Mouse (Mus musculus) retina, adult 2 months (tissue): ENCODE results near the gene Map3k9.

Experiments
- DNase-seq: peaks from one replicate; pipeline ENCODE4 v3.0.0-alpha.2; 2012; ENCODE audit warnings: low read depth, low spot score

Gene Map3k9

GRCm38 (mm10) chr12:81787262-81787661 is 6.3 kb upstream of the Map3k9 start:
- DNase-seq: no peak

- no peak for DNase-seq
These were observed 2.3 kb upstream of the Map3k9 start for GRCm38 (mm10) chr12:81783301-81783700.

GRCm38 (mm10) chr12:81782606-81783005 is 1.6 kb upstream of the Map3k9 start:
- no peak for DNase-seq

DNA sequence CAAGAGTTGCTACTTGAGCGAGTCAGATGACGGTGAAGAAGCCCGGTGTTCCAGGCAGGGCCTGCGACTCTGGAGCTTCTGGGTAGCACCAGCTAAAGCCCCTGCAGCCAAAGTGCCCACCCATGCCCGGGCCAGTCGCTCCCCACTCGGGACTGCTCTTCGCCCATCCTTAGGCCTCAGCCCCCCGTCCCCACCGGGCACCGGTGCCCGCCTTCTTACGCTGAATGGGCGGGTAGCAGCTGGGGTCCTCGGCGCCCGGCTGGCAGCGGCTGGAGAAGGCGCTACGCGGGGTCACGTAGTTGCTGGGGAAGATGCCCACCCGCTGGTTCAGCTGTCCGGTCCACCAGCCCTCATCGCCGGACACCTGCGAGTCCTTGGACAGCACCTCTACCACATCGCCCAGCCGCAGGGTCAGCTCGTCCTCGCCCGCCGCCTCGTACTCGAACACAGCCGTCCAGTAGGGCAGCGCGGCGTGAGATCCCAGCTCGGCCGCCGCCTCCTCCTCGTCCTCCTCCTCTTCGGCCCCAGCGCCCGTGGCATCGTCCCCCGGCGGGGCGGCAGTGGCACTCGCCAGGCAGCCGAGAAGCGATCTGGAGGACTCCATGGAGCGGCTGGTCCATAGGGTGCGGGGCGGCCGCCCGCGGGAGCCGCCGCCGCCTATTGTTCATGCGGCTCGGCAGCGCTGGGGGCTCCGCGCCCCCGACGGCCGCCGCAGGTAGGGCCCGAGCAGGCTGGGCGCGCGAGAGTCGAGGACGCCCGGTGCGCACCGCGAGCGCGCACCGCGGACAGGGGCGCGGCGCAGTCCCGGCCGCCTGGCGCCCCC is 493 bp downstream of the Map3k9 start:
- DNase-seq: no peak

- DNase-seq: no peak
These were observed 1.1 kb downstream of the Map3k9 start for GRCm38 (mm10) chr12:81779831-81780230.

DNA sequence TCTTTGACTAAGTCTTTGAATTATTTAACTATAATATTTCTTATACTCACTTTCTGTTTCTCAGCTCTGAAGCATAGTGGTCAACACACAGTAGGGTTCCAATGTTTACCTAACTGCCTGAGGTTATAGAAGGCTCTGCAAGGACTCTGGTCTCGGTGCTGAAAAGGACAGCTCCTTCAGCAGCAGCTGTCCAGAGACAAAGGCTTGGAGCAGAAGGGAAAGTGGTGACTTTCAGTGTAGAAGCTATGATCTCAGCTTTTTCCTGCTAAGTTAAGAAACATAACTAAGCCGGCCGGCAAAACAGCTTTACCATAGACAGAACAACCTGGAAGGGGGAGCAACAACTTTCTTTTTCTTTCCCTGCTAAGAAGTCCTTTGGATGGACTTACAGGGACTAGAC is 4.8 kb downstream of the Map3k9 start:
- DNase-seq: no peak

DNA sequence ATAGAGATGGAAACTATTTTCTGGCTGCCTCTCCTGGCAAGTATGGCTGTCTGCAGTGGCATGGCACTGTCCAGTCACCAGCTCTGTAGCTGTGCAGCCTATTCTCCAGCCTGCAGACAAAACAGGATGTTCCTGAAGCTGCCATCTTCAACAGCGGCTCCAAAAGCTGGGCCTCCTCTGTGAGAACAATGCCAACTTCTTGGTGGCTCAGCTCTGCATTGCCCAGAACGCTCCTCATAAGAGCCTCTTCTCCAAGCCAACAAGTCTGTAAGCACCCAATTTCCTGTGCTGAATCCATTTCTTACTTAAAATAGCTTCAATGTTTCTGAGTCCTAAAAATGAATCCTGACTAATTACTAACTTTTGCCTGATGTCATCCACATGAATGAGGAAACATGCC is 5.3 kb downstream of the Map3k9 start:
- no peak for DNase-seq

DNA sequence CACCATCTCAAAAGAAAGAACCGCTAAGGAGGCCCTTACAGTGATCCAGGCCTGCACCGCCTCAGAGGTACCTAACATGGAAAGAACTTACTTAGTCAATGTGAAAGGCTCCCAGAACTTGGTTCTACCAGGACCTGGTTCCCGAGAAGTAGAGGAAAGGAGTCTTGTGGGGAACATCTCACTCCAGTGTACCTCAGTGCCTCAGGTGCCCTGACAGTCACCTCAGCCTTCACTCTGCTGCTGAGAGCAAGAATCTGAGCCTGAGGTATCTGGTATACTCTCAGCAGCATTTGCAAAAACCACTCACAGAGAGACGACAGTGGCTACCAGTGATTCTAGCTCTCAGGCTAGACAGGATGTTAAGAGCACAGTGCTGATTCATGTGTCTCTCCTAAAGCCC is 6.8 kb downstream of the Map3k9 start:
- DNase-seq: no peak

DNA sequence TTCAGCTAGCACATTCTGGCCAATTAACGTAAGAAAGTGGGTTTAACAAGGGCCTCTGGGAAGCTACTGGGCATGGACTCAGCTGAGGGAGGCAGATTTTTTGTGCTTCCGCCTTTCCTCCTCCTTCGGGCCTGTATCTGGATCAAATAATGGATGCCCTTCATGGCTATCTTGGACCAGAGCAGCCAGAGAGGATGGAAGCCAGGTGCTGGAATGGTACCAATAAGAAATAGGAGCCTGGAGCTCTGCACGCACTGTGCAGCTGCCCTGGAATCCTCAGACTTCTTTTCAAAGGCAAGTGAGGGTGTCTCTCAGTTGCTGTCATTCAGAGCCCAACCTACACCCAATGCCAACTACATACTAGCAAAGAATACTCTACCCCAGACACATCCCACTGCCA is 11.5 kb downstream of the Map3k9 start:
- DNase-seq: no peak

GRCm38 (mm10) chr12:81765386-81765785 is 15.6 kb downstream of the Map3k9 start:
- no peak for DNase-seq

DNA sequence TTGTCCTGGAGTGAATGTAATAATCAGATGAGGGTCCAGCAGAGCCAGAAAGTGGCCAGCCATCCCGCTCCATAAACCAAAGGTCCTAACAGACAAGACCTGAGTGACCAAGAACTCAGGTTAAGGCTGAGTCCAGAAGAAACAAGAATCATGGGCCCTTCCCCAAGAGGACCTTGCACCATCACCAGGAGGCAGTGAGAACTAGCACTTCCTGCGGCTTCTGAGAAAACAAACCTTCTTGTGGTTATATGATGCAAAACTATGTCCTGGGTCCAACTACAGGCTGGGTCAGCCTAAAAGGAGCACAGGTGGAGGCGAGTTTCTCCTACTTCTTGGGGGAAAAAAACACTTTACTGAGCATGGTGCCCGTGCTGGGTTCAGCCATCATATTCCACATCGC is 16.6 kb downstream of the Map3k9 start:
- no peak for DNase-seq

GRCm38 (mm10) chr12:81754651-81755050 is 26.3 kb downstream of the Map3k9 start:
- no peak for DNase-seq

DNA sequence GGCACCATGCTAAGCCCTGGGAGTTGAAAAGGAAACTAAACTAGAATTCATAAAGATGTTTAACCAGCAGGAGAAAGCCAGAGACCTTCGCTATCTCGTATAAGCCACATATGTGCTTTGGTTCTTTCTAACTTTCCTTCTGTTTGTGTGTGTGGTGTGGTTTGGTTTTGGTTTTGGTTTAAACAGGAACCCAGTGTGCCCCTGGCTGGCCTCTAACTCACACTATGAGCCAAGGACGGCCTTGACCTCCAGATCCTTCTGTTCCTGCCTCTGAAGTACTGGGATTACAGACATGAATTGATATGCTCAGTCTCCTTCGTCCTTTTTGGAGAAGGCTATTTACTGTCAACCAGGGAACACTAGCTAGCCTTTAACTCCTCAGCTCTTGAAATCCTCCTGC is 29.9 kb downstream of the Map3k9 start:
- no peak for DNase-seq

DNA sequence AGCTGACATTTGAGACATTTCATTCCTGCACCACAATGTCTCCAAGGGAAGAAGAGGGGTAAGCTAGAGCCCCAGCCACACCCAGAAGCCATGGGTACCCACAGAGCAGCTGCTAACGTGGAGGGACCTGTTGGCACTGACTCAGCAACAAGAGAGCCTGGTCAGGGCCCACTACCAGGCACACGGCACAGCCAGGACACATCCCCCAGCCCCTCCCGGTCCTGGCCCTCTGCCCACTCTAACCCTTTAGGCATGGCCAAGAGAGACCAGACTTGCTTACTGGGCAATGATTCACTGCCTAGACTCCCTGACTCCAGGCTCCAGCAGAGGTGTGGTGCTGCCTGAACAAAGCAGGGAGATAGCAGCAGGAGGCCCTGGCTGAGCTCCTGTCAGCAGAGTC is 32.1 kb downstream of the Map3k9 start:
- DNase-seq: no peak

DNA sequence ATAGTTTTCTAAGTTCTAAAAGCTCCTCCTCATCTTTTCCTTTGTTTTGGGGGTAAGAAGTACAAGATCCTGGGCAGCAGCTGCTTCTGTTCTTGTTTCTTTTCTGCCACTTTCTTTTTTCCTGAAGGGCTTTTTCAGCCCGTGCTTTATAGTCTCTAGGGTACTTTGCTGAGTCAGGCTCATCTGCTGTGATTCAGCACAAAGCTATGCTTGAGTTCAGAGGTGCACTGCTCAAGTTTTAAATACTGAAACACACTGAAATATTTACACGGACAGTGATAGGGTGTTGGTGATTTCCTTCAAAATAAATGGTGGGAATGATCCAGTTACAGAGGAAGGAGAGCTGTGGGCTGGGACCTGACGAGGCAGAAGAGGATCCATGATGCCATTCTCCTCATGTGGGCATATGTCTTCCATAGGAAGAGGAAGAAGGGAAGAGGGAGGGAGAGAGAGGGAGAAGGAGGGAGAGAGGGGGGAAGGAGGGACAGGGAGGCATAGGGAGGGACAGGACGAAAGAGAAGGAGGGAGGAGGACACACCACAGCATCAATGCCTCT is 32.9 kb downstream of the Map3k9 start:
- DNase-seq: no peak

GRCm38 (mm10) chr12:81746400-81747024 is 34.5 kb downstream of the Map3k9 start:
- no peak for DNase-seq

DNA sequence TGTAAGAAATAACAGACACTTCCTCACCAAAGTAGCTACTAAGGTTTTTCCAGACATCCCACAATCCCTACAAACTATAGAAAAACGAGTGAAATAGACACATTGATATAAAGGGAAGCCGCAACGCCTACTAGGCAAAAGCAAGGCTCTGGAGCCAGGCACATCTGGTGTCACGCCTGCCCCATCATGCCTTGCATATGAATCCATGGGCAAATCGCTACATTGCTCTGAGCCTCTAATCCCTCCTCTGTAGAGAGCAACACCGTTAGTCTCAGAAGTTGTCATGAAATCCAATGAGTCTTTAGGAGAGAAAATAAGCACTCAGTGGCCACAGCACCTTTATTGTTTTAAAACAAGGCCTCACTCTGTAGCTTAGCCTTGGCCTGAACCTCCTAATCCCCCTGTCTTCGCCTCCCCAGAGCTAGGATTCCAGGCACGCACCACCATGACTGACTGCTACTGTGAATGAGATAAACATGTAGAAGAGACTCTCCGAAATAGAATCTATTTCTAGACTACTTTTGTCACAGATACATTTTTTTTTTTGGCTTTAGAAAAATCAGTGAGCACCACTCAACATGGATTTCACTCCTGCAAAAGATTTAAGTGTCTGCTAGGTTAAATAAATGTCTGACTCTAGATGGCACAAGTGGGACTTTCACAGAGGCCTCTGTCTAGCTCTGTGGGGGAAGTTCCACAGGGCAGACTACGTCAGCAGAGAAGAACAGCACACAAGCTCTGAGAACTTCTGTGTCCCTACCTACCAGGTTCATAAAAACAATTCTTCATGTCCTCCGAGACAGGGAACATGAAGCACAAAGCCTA is 45.5 kb downstream of the Map3k9 start:
- DNase-seq: no peak

DNA sequence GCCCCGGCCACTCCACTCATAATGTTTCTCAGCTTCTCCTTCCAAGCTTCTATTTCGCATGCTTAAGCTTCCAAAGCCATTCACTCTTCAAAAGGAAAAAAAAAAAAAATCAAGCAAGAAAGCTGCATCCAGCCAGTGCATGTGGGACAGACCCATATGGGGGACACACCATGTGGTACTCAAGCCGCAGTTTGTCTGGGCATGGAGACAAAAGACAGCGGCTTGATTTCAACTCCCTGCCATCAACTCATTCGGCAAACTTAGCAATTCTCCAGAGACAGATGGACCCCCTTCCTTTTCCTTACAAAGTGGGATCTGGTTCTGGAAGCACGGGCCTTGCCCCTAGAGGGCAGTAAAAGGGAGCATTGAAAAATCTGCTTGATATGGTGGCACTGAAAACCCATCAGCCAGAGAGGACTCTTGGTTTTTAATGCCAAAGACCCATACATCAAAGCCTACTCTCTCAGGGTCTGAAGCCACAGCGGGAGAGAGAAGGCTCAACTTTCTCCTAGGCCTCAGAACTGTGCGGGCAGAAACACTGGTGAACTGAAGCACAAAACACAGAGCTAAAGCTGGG is 54.6 kb downstream of the Map3k9 start:
- no peak for DNase-seq

DNA sequence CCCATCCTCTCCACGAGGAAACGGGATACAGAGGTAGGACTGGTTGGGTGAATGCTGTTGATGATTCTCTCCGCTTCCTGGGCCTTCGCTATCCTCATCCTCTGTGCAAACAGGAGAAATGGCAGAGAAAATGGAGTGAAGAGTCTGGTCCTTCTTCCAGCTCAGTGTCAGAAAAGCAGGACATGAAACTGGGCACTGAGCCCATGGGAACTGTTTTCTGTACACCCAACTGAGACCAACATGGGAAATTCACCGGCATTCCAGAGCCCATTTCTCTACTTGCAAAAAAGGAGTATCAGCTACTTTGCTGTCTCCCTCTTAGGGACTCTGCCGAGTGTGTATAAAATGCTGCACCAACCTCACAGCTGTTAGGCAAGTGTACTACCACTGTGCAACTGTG is 56.2 kb downstream of the Map3k9 start:
- no peak for DNase-seq

DNA sequence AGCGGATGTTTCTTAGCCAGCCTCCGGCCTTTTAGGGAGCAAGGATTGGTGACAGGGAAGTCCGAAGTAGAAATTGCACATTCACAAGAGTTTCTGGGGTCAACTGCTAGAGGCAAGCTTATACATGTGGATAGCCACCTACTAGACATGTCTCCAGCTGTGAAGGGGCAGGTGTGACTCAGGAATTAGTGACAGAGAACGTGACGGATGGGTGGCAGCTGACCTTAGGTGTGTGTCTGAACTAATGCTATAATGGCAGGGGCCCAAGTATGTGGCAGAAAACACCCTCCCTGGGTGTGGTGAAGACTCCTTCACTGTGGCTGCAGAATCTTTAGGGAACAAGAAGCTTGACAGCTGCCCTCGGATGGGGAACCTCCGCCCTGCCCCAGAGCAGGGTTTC is 57.6 kb downstream of the Map3k9 start:
- no peak for DNase-seq

- no peak for DNase-seq
These were observed 61.3 kb downstream of the Map3k9 start for GRCm38 (mm10) chr12:81719715-81720114.

DNA sequence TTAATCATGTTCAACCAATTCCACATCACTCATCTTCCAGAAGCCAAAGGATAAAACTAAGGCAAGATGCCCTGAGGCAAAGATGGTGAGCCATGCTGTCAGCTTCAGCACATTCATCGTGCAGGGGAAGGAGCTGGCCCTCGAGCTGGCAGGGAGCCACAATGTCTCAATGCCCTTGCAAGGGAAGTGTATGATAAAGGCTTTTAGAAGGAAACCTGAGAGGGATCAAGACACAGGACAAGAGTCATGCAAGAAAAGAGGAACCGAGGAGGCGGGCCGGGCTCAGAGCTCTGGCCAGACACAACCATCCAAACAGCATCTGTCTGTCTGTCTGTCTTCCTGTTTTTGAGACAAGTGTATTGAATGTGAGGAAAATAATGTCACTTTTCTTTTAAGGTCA is 61.8 kb downstream of the Map3k9 start:
- no peak for DNase-seq
